Mouse (Mus musculus) MEL (cell line): ENCODE measurements around the gene Slc4a4. TPM values are rescaled to one million over a fixed set of nuclear protein-coding genes. Genes with fewer than 3 reads are reported as not detected.

Experiments
- DNase-seq: peaks from one replicate; pipeline ENCODE4 v3.0.0; 2011; ENCODE audit warnings: low read depth, low spot score
- H3K27ac ChIP-seq: 2 replicates; pipeline ENCODE4 v1.5.1; 2012; ENCODE audit warnings: low read depth, mild to moderate bottlenecking, control low read depth, low read length, moderate library complexity; ENCODE audit not compliant: control insufficient read depth
- H3K27me3 ChIP-seq, 2 experiments: fragments of 150-350 bp in 1 of 2; sonication (generic) in 1 of 2; 2 replicates each; pipeline ENCODE4 v1.6.1; 2012; ENCODE audit warnings: low read length in 2 of 2, mild to moderate bottlenecking in 2 of 2, improper control_type of control experiment in 1 of 2, moderate library complexity in 1 of 2; ENCODE audit not compliant: insufficient read depth in 2 of 2, control insufficient read depth in 1 of 2
- H3K36me3 ChIP-seq, 2 experiments: 2 replicates each; pipeline ENCODE4 v1.6.1; 2012 to 2014; ENCODE audit warnings: low read length in 2 of 2, improper control_type of control experiment in 1 of 2, inconsistent platforms in 1 of 2, mild to moderate bottlenecking in 1 of 2; ENCODE audit not compliant: insufficient read depth in 2 of 2, control insufficient read depth in 1 of 2
- H3K4me1 ChIP-seq, 2 experiments: fragments of 150-350 bp in 1 of 2; sonication (generic) in 1 of 2; 2 replicates each; pipeline ENCODE4 v1.6.1; 2012; ENCODE audit warnings: low read length in 2 of 2, improper control_type of control experiment in 1 of 2, mild to moderate bottlenecking in 1 of 2; ENCODE audit not compliant: insufficient read depth in 2 of 2, control insufficient read depth in 1 of 2
- H3K4me3 ChIP-seq, 2 experiments: fragments of 150-350 bp in 1 of 2; sonication (generic) in 1 of 2; 2 replicates each; pipeline ENCODE4 v1.5.1; 2012; ENCODE audit warnings: low read depth in 2 of 2, low read length in 2 of 2, mild to moderate bottlenecking in 2 of 2, moderate library complexity in 2 of 2, control low read depth in 1 of 2, improper control_type of control experiment in 1 of 2; ENCODE audit not compliant: control insufficient read depth in 1 of 2, insufficient read depth in 1 of 2
- H3K79me2 ChIP-seq: 2 replicates; pipeline ENCODE4 v1.6.1; 2012; ENCODE audit warnings: mild to moderate bottlenecking, low read length, moderate library complexity; ENCODE audit not compliant: control insufficient read depth, poor library complexity, insufficient read depth
- H3K9ac ChIP-seq: 2 replicates; pipeline ENCODE4 v1.6.1; 2012; ENCODE audit warnings: low read depth, mild to moderate bottlenecking, control low read depth, low read length, moderate library complexity; ENCODE audit not compliant: control insufficient read depth, poor library complexity, severe bottlenecking
- H3K9me3 ChIP-seq: fragments of 150-350 bp; sonication (generic); replicated peaks from 2 replicates; pipeline ENCODE4 v1.6.1; 2012; ENCODE audit warnings: mild to moderate bottlenecking, low read length, improper control_type of control experiment, moderate library complexity; ENCODE audit not compliant: insufficient read depth
- CTCF ChIP-seq, 3 experiments: IDR thresholded peaks in 2 of 3; conservative IDR thresholded peaks in 1 of 3; 2 replicates each; pipeline ENCODE4 v1.5.1; 2011 to 2012; ENCODE audit warnings: low read length in 3 of 3, low read depth in 2 of 3, mild to moderate bottlenecking in 2 of 3, improper control_type of control experiment in 1 of 3, inconsistent platforms in 1 of 3, mixed read lengths in 1 of 3, moderate library complexity in 1 of 3; ENCODE audit not compliant: control insufficient read depth in 1 of 3, insufficient read depth in 1 of 3, poor library complexity in 1 of 3, severe bottlenecking in 1 of 3
- ELF1 ChIP-seq: IDR thresholded peaks from 2 replicates; pipeline ENCODE4 v1.6.1; 2014; ENCODE audit warnings: low read depth, mild to moderate bottlenecking, inconsistent platforms, low read length, improper control_type of control experiment, moderate library complexity
- EP300 ChIP-seq, 2 experiments: IDR thresholded peaks; 2 replicates each; pipeline ENCODE4 v1.6.1; 2011; ENCODE audit warnings: improper control_type of control experiment in 2 of 2, low read length in 2 of 2, low read depth in 1 of 2, mild to moderate bottlenecking in 1 of 2
- GABPA ChIP-seq: IDR thresholded peaks from 2 replicates; pipeline ENCODE4 v1.6.1; 2012; ENCODE audit warnings: low read depth, mild to moderate bottlenecking, inconsistent platforms, low read length, improper control_type of control experiment, moderate library complexity
- HCFC1 ChIP-seq: IDR thresholded peaks from 2 replicates; pipeline ENCODE4 v1.6.1; 2012; ENCODE audit warnings: low read depth, mild to moderate bottlenecking, inconsistent platforms, low read length, improper control_type of control experiment, moderate library complexity
- JUND ChIP-seq: IDR thresholded peaks from 2 replicates; pipeline ENCODE4 v1.6.1; 2011; ENCODE audit warnings: low read depth, mild to moderate bottlenecking, improper control_type of control experiment, low read length
- KAT2A ChIP-seq: conservative IDR thresholded peaks from 2 replicates; pipeline ENCODE4 v1.6.1; 2012; ENCODE audit warnings: low read depth, low read length, improper control_type of control experiment, inconsistent platforms
- MAFK ChIP-seq: IDR thresholded peaks from 2 replicates; pipeline ENCODE4 v1.6.1; 2011; ENCODE audit warnings: low read depth, mild to moderate bottlenecking, low read length, improper control_type of control experiment, borderline replicate concordance
- MAZ ChIP-seq: IDR thresholded peaks from 2 replicates; pipeline ENCODE4 v1.6.1; 2012; ENCODE audit warnings: low read depth, mild to moderate bottlenecking, inconsistent platforms, low read length, improper control_type of control experiment
- MEF2A ChIP-seq: IDR thresholded peaks from 2 replicates; pipeline ENCODE4 v1.6.1; 2014; ENCODE audit warnings: low read depth, mild to moderate bottlenecking, inconsistent platforms, low read length, improper control_type of control experiment; ENCODE audit not compliant: poor library complexity, insufficient replicate concordance, severe bottlenecking; ENCODE audit errors: extremely low read depth
- MXI1 ChIP-seq: IDR thresholded peaks from 2 replicates; pipeline ENCODE4 v1.6.1; 2011; ENCODE audit warnings: mild to moderate bottlenecking, low read depth, low read length, improper control_type of control experiment
- MYB ChIP-seq: IDR thresholded peaks from 2 replicates; pipeline ENCODE4 v1.6.1; 2011; ENCODE audit warnings: mild to moderate bottlenecking, low read depth, low read length, improper control_type of control experiment
- NELFE ChIP-seq: IDR thresholded peaks from 2 replicates; pipeline ENCODE4 v1.6.1; 2011; ENCODE audit warnings: low read depth, low read length, improper control_type of control experiment
- NRF1 ChIP-seq: IDR thresholded peaks from 2 replicates; pipeline ENCODE4 v1.6.1; 2014; ENCODE audit warnings: low read depth, mild to moderate bottlenecking, inconsistent platforms, low read length, improper control_type of control experiment, moderate library complexity; ENCODE audit not compliant: poor library complexity, insufficient read depth, severe bottlenecking
- POLR2AphosphoS2 ChIP-seq: IDR thresholded peaks from 2 replicates; pipeline ENCODE4 v1.6.1; 2011; ENCODE audit warnings: low read length, improper control_type of control experiment
- RCOR1 ChIP-seq: IDR thresholded peaks from 2 replicates; pipeline ENCODE4 v1.6.1; 2012; ENCODE audit warnings: low read depth, mild to moderate bottlenecking, inconsistent platforms, low read length, improper control_type of control experiment
- SMC3 ChIP-seq: IDR thresholded peaks from 2 replicates; pipeline ENCODE4 v1.6.1; 2011; ENCODE audit warnings: low read depth, low read length, improper control_type of control experiment
- TCF12 ChIP-seq: IDR thresholded peaks from 2 replicates; pipeline ENCODE4 v1.6.1; 2014; ENCODE audit warnings: low read depth, mild to moderate bottlenecking, inconsistent platforms, low read length, improper control_type of control experiment, moderate library complexity
- USF2 ChIP-seq, 2 experiments: IDR thresholded peaks; 2 replicates each; pipeline ENCODE4 v1.6.1; 2011 to 2012; ENCODE audit warnings: improper control_type of control experiment in 2 of 2, low read length in 2 of 2, borderline replicate concordance in 1 of 2, inconsistent platforms in 1 of 2, low read depth in 1 of 2, mild to moderate bottlenecking in 1 of 2; ENCODE audit not compliant: insufficient read depth in 1 of 2
- ZC3H11A ChIP-seq: IDR thresholded peaks from 2 replicates; pipeline ENCODE4 v1.6.1; 2012; ENCODE audit warnings: low read depth, mild to moderate bottlenecking, inconsistent platforms, low read length, improper control_type of control experiment
- ZKSCAN1 ChIP-seq: IDR thresholded peaks from 2 replicates; pipeline ENCODE4 v1.6.1; 2012; ENCODE audit warnings: low read depth, mild to moderate bottlenecking, inconsistent platforms, low read length, improper control_type of control experiment, moderate library complexity
- ZMIZ1 ChIP-seq: IDR thresholded peaks from 2 replicates; pipeline ENCODE4 v1.6.1; 2012; ENCODE audit warnings: low read depth, mild to moderate bottlenecking, inconsistent platforms, low read length, improper control_type of control experiment, moderate library complexity
- polyA plus RNA-seq, 2 experiments: library from polyadenylated mRNA; stranded (reverse) in 1 of 2; unstranded in 1 of 2; fragments of >175 nt in 1 of 2; fragments of >200 nt in 1 of 2; gene quantifications; 2 replicates each; pipeline versions ENCODE4 v1.2.1 to v1.2.4; 2012; ENCODE audit warnings: low replicate concordance in 2 of 2, low read depth in 1 of 2; ENCODE audit not compliant: insufficient read length in 2 of 2, insufficient read depth in 1 of 2, missing spikeins in 1 of 2
- total RNA-seq: library from RNA; depleted of rRNA; stranded (reverse); fragments of 300-350 nt; gene quantifications from 2 replicates; pipeline ENCODE4 v1.2.3, GENCODE M21; 2012

Gene Slc4a4
- total and polyA plus RNA-seq, 3 experiments = not detected

DNA sequence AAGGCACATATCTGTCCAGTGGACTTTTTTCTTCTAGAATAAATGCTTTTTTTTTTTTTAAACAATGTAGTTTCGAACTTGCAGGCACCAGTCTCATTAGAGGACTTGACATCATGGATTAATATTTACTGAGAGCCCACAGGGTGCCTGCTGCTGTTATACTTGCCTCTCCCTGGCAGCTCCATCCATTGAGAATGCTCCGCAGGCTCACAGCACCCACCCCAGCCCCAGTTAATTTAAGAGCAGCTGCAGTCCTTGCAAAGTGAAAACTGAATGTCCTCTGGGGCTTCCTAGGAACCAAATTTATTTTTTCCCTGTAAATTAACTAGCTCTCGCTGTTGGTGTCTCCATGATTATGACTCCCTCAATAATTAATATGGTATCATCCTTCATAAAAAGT, 303.4 kb downstream of the Slc4a4 start:
- H3K27ac ChIP-seq = no peak overlapping the region
- TF ChIP-seq ELF1 (no peak), KAT2A (no peak), ZC3H11A (no peak), JUND (no peak), RCOR1 (no peak), ZKSCAN1 (no peak), MAZ (no peak), ZMIZ1 (no peak), MAFK (no peak), USF2 (IDR thresholded peaks at IDR 0.05; ENCODE audit: borderline replicate concordance in 1 of 2, insufficient read depth in 1 of 2, low read depth in 1 of 2, low read length in 2 of 2) (no peak), HCFC1 (no peak)
- no peak overlapping the region for H3K4me3 ChIP-seq
- no peak overlapping the region for H3K9ac ChIP-seq
- no peaks in the 10 kb centered on the region for H3K79me2 ChIP-seq
- no peaks in the 10 kb centered on the region for H3K4me1 ChIP-seq
- no peaks in the 10 kb centered on the region for H3K36me3 ChIP-seq
- no peak for DNase-seq
- no peaks in the 10 kb centered on the region for H3K27me3 ChIP-seq
- H3K9me3 ChIP-seq = no peaks in the 10 kb centered on the region

DNA sequence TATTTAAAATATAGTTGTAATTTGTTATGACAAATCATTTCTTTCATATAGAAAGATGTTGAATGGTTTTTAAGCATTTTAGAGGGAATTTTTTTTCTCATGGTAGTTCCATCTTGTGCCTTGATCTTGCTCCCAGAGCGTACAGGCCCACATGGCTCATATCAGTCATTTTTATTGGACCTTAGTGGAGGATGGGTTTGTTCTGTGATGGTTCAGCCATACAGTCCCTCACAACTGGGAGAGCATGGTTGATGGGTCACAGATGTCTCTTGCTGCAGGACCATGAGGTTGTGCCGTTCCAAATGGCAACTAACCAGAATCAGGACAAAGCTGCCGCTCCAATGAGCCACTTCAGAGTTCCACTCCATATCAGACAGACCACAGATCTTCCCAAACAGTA, 308.0 kb downstream of the Slc4a4 start:
- Histone ChIP-seq H3K27ac (no peak overlapping the region), H3K36me3 (no peaks in the 10 kb centered on the region), H3K9me3 (no peaks in the 10 kb centered on the region), H3K9ac (no peak overlapping the region), H3K27me3 (no peaks in the 10 kb centered on the region), H3K79me2 (no peaks in the 10 kb centered on the region), H3K4me1 (no peaks in the 10 kb centered on the region), H3K4me3 (no peak overlapping the region)
- no peak for TF ChIP-seq SMC3
- no peak for TF ChIP-seq TCF12
- no peak for TF ChIP-seq MAFK
- no peak for TF ChIP-seq MYB
- TF ChIP-seq HCFC1 = no peak
- TF ChIP-seq NELFE = no peak
- no peak for TF ChIP-seq POLR2AphosphoS2
- DNase-seq = no peak

DNA sequence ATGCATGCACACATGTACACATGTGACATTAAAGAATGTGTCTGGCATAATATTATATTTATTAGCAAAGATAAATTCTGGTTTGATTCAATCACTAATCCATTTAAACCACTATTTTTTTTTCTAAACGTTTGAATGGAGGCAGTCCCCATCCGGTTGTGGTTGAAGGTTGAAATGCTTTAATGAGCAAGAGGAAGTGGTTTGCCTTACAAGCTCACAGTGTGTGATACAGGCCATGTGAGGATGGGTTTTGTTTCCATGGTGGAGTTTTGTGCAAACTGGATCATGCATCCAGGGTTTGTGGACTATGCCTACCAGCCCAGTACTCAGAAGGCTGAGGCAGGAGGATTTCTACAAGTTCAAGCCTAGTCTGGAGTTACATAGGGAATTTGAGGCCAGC, 311.9 kb downstream of the Slc4a4 start:
- DNase-seq = no peak
- TF ChIP-seq SMC3 (no peak), GABPA (no peak), MXI1 (no peak), CTCF (IDR thresholded peaks at IDR 0.05 in 2 of 3, conservative IDR thresholded peaks at IDR 0.05 in 1 of 3; ENCODE audit: control insufficient read depth in 1 of 3, insufficient read depth in 1 of 3, low read depth in 2 of 3, low read length in 3 of 3, poor library complexity in 1 of 3, severe bottlenecking in 1 of 3) (no peak), EP300 (IDR thresholded peaks at IDR 0.05; ENCODE audit: low read depth in 1 of 2, low read length in 2 of 2) (no peak), NELFE (no peak), RCOR1 (no peak), MEF2A (no peak), NRF1 (no peak)

More for the DNA sequence above, 311.9 kb downstream of the Slc4a4 start:
- H3K9ac ChIP-seq = no peak overlapping the region
- H3K79me2 ChIP-seq = no peaks in the 10 kb centered on the region
- no peaks in the 10 kb centered on the region for H3K4me1 ChIP-seq
- no peaks in the 10 kb centered on the region for H3K9me3 ChIP-seq
- no peak overlapping the region for H3K27ac ChIP-seq
- H3K4me3 ChIP-seq = no peak overlapping the region
- H3K36me3 ChIP-seq = no peaks in the 10 kb centered on the region
- no peaks in the 10 kb centered on the region for H3K27me3 ChIP-seq
